Mouse (Mus musculus) liver, postnatal 0 days (tissue): Measurements from ENCODE around the gene Pcf11.

Experiments used
- CTCF ChIP-seq: sonication (generic); IDR thresholded peaks from 2 replicates; pipeline ENCODE4 v1.5.1; 2016; ENCODE audit warnings: antibody characterized with exemption, low read depth
- EP300 ChIP-seq: IDR thresholded peaks from 2 replicates; pipeline ENCODE4 v1.6.1; 2016; ENCODE audit warnings: antibody characterized with exemption, low read depth, mild to moderate bottlenecking

DNA sequence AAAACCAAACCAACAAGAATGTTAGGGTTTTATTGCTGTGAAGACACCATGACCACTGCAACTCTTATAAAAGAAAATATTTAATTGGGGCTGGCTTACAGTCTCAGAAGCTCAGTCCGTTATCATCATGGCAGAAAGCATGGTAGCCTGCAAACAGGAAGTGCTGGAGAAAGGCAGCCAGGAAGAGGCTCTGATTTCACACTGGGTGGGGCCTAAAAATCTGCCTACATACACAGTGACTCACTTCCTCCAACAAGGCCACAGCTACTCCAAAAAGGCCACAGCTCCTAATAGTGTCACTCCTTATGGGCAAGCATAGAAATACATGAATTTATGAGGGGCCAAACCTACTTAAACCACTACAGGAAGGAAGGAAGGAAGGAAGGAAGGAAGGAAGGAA is 45.3 kb upstream of the Pcf11 start:
- TF ChIP-seq CTCF (no peak), EP300 (no peak)
